Mouse (Mus musculus): Measurements from ENCODE around the gene Shc4.
A peak's percentile ranks its signal among the peaks of the same experiment; 100 is the strongest.

The Shc4 gene

GRCm38 (mm10) chr2:125685441-125686150 lies 38.4 kb downstream of the Shc4 start:
- no peak for DNase-seq (ENCODE audit: low read depth, low spot score)

- no peak for DNase-seq (ENCODE audit: low read depth, low spot score)
Measured at GRCm38 (mm10) chr2:125684559-125685440, 39.1 kb downstream of the Shc4 start.

GRCm38 (mm10) chr2:125683895-125684294 lies 40.1 kb downstream of the Shc4 start:
- no peak for DNase-seq (ENCODE audit: low read depth, low spot score)

- DNase-seq (ENCODE audit: low read depth, low spot score) = no peak
Measured at GRCm38 (mm10) chr2:125681811-125682210, 42.1 kb downstream of the Shc4 start.

GRCm38 (mm10) chr2:125672957-125673631 lies 50.9 kb downstream of the Shc4 start, which contains the start of gene Eid1:
Gene Eid1 (plus strand): TSS chr2:125673095.
- DNase-seq (ENCODE audit: low read depth, low spot score) = peak; percentile 86

- no peak for DNase-seq (ENCODE audit: low read depth, low spot score)
Measured at GRCm38 (mm10) chr2:125672568-125672956, 51.4 kb downstream of the Shc4 start.

GRCm38 (mm10) chr2:125670846-125671245 lies 53.1 kb downstream of the Shc4 start:
- DNase-seq (ENCODE audit: low read depth, low spot score) = no peak

- DNase-seq (ENCODE audit: low read depth, low spot score) = no peak
Measured at GRCm38 (mm10) chr2:125667721-125668120, 56.2 kb downstream of the Shc4 start.

GRCm38 (mm10) chr2:125667184-125667583 lies 56.8 kb downstream of the Shc4 start:
- no peak for DNase-seq (ENCODE audit: low read depth, low spot score)

GRCm38 (mm10) chr2:125666668-125667067 lies 57.3 kb downstream of the Shc4 start:
- DNase-seq (ENCODE audit: low read depth, low spot score) = no peak

GRCm38 (mm10) chr2:125665909-125666308 lies 58.0 kb downstream of the Shc4 start:
- no peak for DNase-seq (ENCODE audit: low read depth, low spot score)

GRCm38 (mm10) chr2:125665213-125665612 lies 58.7 kb downstream of the Shc4 start:
- DNase-seq (ENCODE audit: low read depth, low spot score) = no peak

GRCm38 (mm10) chr2:125662517-125662916 lies 61.4 kb downstream of the Shc4 start:
- no peak for DNase-seq (ENCODE audit: low read depth, low spot score)

- no peak for DNase-seq (ENCODE audit: low read depth, low spot score)
Measured at GRCm38 (mm10) chr2:125661156-125661555, 62.8 kb downstream of the Shc4 start.

- no peak for DNase-seq (ENCODE audit: low read depth, low spot score)
Measured at GRCm38 (mm10) chr2:125660537-125661130, 63.3 kb downstream of the Shc4 start.

GRCm38 (mm10) chr2:125659823-125660536 lies 64.0 kb downstream of the Shc4 start:
- peak; percentile 54 for DNase-seq (ENCODE audit: low read depth, low spot score)

GRCm38 (mm10) chr2:125655391-125655790 lies 68.6 kb downstream of the Shc4 start:
- DNase-seq (ENCODE audit: low read depth, low spot score) = no peak

GRCm38 (mm10) chr2:125653286-125653685 lies 70.7 kb downstream of the Shc4 start:
- no peak for DNase-seq (ENCODE audit: low read depth, low spot score)

- DNase-seq (ENCODE audit: low read depth, low spot score) = no peak
Measured at GRCm38 (mm10) chr2:125651563-125651962, 72.4 kb downstream of the Shc4 start.

GRCm38 (mm10) chr2:125650742-125651352 lies 73.1 kb downstream of the Shc4 start:
- DNase-seq (ENCODE audit: low read depth, low spot score) = no peak

- DNase-seq (ENCODE audit: low read depth, low spot score) = no peak
Measured at GRCm38 (mm10) chr2:125650038-125650437, 73.9 kb downstream of the Shc4 start.

Measured in brain, embryonic 18.5 days (tissue).